Mouse (Mus musculus) liver, embryonic 13.5 days (tissue): ENCODE measurements around the gene Eva1c. TPM values are rescaled to one million over a fixed set of nuclear protein-coding genes. Genes with fewer than 3 reads are reported as not detected.

ENCODE experiments used
- ATAC-seq: fragments of 200-750 bp; cut with Nextera tagmentation; 2 replicates; pipeline ENCODE4 v1.8.0; 2017; ENCODE audit warnings: low read depth, mild to moderate bottlenecking, moderate number of reproducible peaks, moderate library complexity
- DNase-seq: peaks from one replicate; pipeline ENCODE4 v3.0.0; 2022
- H3K27ac ChIP-seq: fragments of 300-500 bp; sonication (generic); 2 replicates; pipeline ENCODE4 v1.5.1; 2015; ENCODE audit warnings: moderate library complexity, mild to moderate bottlenecking, inconsistent platforms
- H3K27me3 ChIP-seq: fragments of 300-500 bp; sonication (generic); 2 replicates; pipeline ENCODE4 v1.6.1; 2015; ENCODE audit warnings: mild to moderate bottlenecking, inconsistent platforms
- H3K36me3 ChIP-seq: fragments of 300-500 bp; sonication (generic); 2 replicates; pipeline ENCODE4 v1.6.1; 2015; ENCODE audit warnings: mild to moderate bottlenecking, inconsistent platforms
- H3K4me1 ChIP-seq: fragments of 300-500 bp; sonication (generic); replicated peaks from 2 replicates; pipeline ENCODE4 v1.6.1; 2015; ENCODE audit warnings: inconsistent platforms
- H3K4me2 ChIP-seq: fragments of 300-500 bp; sonication (generic); 2 replicates; pipeline ENCODE4 v1.6.1; 2015; ENCODE audit warnings: inconsistent platforms, mild to moderate bottlenecking, moderate library complexity
- H3K4me3 ChIP-seq: fragments of 300-500 bp; sonication (generic); replicated peaks from 2 replicates; pipeline ENCODE4 v1.5.1; 2015; ENCODE audit warnings: mild to moderate bottlenecking, inconsistent platforms
- H3K9ac ChIP-seq: fragments of 300-500 bp; sonication (generic); 2 replicates; pipeline ENCODE4 v1.6.1; 2015; ENCODE audit warnings: mild to moderate bottlenecking, inconsistent platforms
- H3K9me3 ChIP-seq: fragments of 300-500 bp; sonication (generic); replicated peaks from 2 replicates; pipeline ENCODE4 v1.6.1; 2016; ENCODE audit warnings: inconsistent platforms
- WGBS: fragments of 180-500 bp; shearing (Covaris S2); methylation state at CpG from one replicate; pipeline ENCODE4 v1.1.7; 2015; ENCODE audit not compliant: insufficient replicate concordance; 5-methylcytosine and 5-hydroxymethylcytosine counted together
- polyA plus RNA-seq: library from polyadenylated mRNA; unstranded; fragments of >200 nt; fragmentation: Nextera tagmentation; extraction: Ambion mirVana; gene quantifications from 2 replicates; pipeline ENCODE4 v1.2.1, GENCODE M21; 2015

The Eva1c gene
- 0.25 and 0.31 TPM in 2 replicates for polyA plus RNA-seq

GRCm38 (mm10) chr16:90826457-90826856 lies at the start of gene Eva1c:
Eva1c (plus strand) TSS chr16:90826719.
- H3K4me2 ChIP-seq, result no peak within 1 kb of the TSS
- H3K9ac ChIP-seq, result no peak within 1 kb of the TSS
- no peak within 1 kb of the TSS for H3K4me3 ChIP-seq
- peaks cover 47% of the 10 kb centered on the region for H3K27me3 ChIP-seq
- WGBS, result 56% methylated on average over 7 of the region's 7 CpGs
- no peaks in the 10 kb centered on the region for H3K9me3 ChIP-seq
- no peaks in the 10 kb centered on the region for H3K36me3 ChIP-seq
- H3K27ac ChIP-seq, result no peak within 1 kb of the TSS; the same call in 1 of the 2 replicates
- no peak for ATAC-seq
- DNase-seq, result no peak
- H3K4me1 ChIP-seq, result peaks cover 54% of the 10 kb centered on the region

GRCm38 (mm10) chr16:90779783-90780182 lies 46.7 kb upstream of the Eva1c start:
- 74% methylated on average over 11 of the region's 11 CpGs for WGBS
- DNase-seq (no peak), ATAC-seq (peak; percentile 87)
- Histone ChIP-seq H3K27me3 (no peaks in the 10 kb centered on the region), H3K9me3 (no peaks in the 10 kb centered on the region), H3K9ac (no peak overlapping the region), H3K4me3 (no peak overlapping the region), H3K4me1 (0 out of 2 replicates have a peak, but pooled peaks cover 6% of the 10 kb centered on the region), H3K4me2 (no peak overlapping the region), H3K36me3 (peaks cover 95% of the 10 kb centered on the region), H3K27ac (no peak overlapping the region)

GRCm38 (mm10) chr16:90783302-90783701 lies 43.2 kb upstream of the Eva1c start:
- H3K4me2 ChIP-seq, result no peak overlapping the region
- H3K4me1 ChIP-seq, result 0 out of 2 replicates have a peak, but pooled peaks cover 6% of the 10 kb centered on the region
- no peak overlapping the region for H3K27ac ChIP-seq
- H3K9ac ChIP-seq, result no peak overlapping the region
- peaks cover 93% of the 10 kb centered on the region for H3K36me3 ChIP-seq
- no peaks in the 10 kb centered on the region for H3K9me3 ChIP-seq
- H3K4me3 ChIP-seq, result no peak overlapping the region
- ATAC-seq (no peak), DNase-seq (no peak)
- H3K27me3 ChIP-seq, result no peaks in the 10 kb centered on the region
- 84% methylated on average over 11 of the region's 11 CpGs for WGBS

GRCm38 (mm10) chr16:90785257-90785656 lies 41.3 kb upstream of the Eva1c start:
- H3K9me3 ChIP-seq, result no peaks in the 10 kb centered on the region
- H3K4me2 ChIP-seq, result no peak overlapping the region
- H3K9ac ChIP-seq, result no peak overlapping the region
- no peak for ATAC-seq
- no peak overlapping the region for H3K27ac ChIP-seq
- no peaks in the 10 kb centered on the region for H3K27me3 ChIP-seq
- no peak overlapping the region for H3K4me3 ChIP-seq
- peaks cover 93% of the 10 kb centered on the region for H3K36me3 ChIP-seq
- no peak for DNase-seq
- WGBS, result 81% methylated on average over 4 of the region's 4 CpGs
- H3K4me1 ChIP-seq, result no peaks in the 10 kb centered on the region

- peak; percentile 73 for ATAC-seq
- 75% methylated on average over 6 of the region's 6 CpGs for WGBS
- peaks cover 98% of the 10 kb centered on the region for H3K36me3 ChIP-seq
These were observed 37.9 kb upstream of the Eva1c start for GRCm38 (mm10) chr16:90788580-90788979.

GRCm38 (mm10) chr16:90790946-90791345 lies 35.6 kb upstream of the Eva1c start:
- H3K4me1 ChIP-seq, result no peaks in the 10 kb centered on the region
- H3K27me3 ChIP-seq, result no peaks in the 10 kb centered on the region
- H3K9ac ChIP-seq, result no peak overlapping the region
- H3K36me3 ChIP-seq, result peaks cover 96% of the 10 kb centered on the region
- H3K4me3 ChIP-seq, result no peak overlapping the region
- 76% methylated on average over 6 of the region's 6 CpGs for WGBS
- DNase-seq, result no peak
- no peak overlapping the region for H3K4me2 ChIP-seq
- no peaks in the 10 kb centered on the region for H3K9me3 ChIP-seq
- no peak overlapping the region for H3K27ac ChIP-seq
- no peak for ATAC-seq

More at GRCm38 (mm10) chr16:90788580-90788979, 37.9 kb upstream of the Eva1c start:
- Histone ChIP-seq H3K4me3 (no peak overlapping the region), H3K27ac (no peak overlapping the region), H3K9me3 (no peaks in the 10 kb centered on the region), H3K4me1 (no peaks in the 10 kb centered on the region), H3K4me2 (no peak overlapping the region), H3K9ac (no peak overlapping the region), H3K27me3 (no peaks in the 10 kb centered on the region)
- DNase-seq, result no peak

GRCm38 (mm10) chr16:90792066-90792465 lies 34.5 kb upstream of the Eva1c start:
- no peak for DNase-seq
- no peak overlapping the region for H3K27ac ChIP-seq
- H3K9ac ChIP-seq, result no peak overlapping the region
- H3K9me3 ChIP-seq, result no peaks in the 10 kb centered on the region
- no peak for ATAC-seq
- peaks cover 96% of the 10 kb centered on the region for H3K36me3 ChIP-seq
- no peak overlapping the region for H3K4me2 ChIP-seq
- 84% methylated on average over 5 of the region's 5 CpGs for WGBS
- no peaks in the 10 kb centered on the region for H3K27me3 ChIP-seq
- no peaks in the 10 kb centered on the region for H3K4me1 ChIP-seq
- no peak overlapping the region for H3K4me3 ChIP-seq

- H3K4me2 ChIP-seq, result no peak overlapping the region
- H3K27me3 ChIP-seq, result no peaks in the 10 kb centered on the region
- no peak overlapping the region for H3K9ac ChIP-seq
- H3K27ac ChIP-seq, result no peak overlapping the region
- WGBS, result 81% methylated on average over 3 of the region's 3 CpGs
- H3K4me1 ChIP-seq, result no peaks in the 10 kb centered on the region
- no peak for DNase-seq
- ATAC-seq, result no peak
- H3K9me3 ChIP-seq, result no peaks in the 10 kb centered on the region
- no peak overlapping the region for H3K4me3 ChIP-seq
- peaks cover 96% of the 10 kb centered on the region for H3K36me3 ChIP-seq
These were observed 34.0 kb upstream of the Eva1c start for GRCm38 (mm10) chr16:90792500-90792899.

GRCm38 (mm10) chr16:90794708-90795107 lies 31.8 kb upstream of the Eva1c start:
- DNase-seq (no peak), ATAC-seq (no peak)
- Histone ChIP-seq H3K4me3 (no peak overlapping the region), H3K4me2 (no peak overlapping the region), H3K9ac (no peak overlapping the region), H3K9me3 (no peaks in the 10 kb centered on the region), H3K27ac (no peak overlapping the region), H3K27me3 (no peaks in the 10 kb centered on the region), H3K36me3 (peaks cover 92% of the 10 kb centered on the region), H3K4me1 (no peaks in the 10 kb centered on the region)

GRCm38 (mm10) chr16:90798446-90798845 lies 28.1 kb upstream of the Eva1c start:
- Histone ChIP-seq H3K27me3 (no peaks in the 10 kb centered on the region), H3K9ac (no peak overlapping the region), H3K27ac (no peak overlapping the region), H3K4me3 (no peak overlapping the region), H3K4me1 (no peaks in the 10 kb centered on the region), H3K36me3 (peaks cover 80% of the 10 kb centered on the region), H3K9me3 (no peaks in the 10 kb centered on the region), H3K4me2 (no peak overlapping the region)
- ATAC-seq, result no peak
- no peak for DNase-seq
- 83% methylated on average over 8 of the region's 8 CpGs for WGBS

GRCm38 (mm10) chr16:90798848-90799247 lies 27.7 kb upstream of the Eva1c start:
- 79% methylated on average over 5 of the region's 5 CpGs for WGBS
- Histone ChIP-seq H3K27ac (no peak overlapping the region), H3K9ac (no peak overlapping the region), H3K4me3 (no peak overlapping the region), H3K4me1 (no peaks in the 10 kb centered on the region), H3K27me3 (no peaks in the 10 kb centered on the region), H3K9me3 (no peaks in the 10 kb centered on the region), H3K36me3 (peaks cover 81% of the 10 kb centered on the region), H3K4me2 (no peak overlapping the region)
- DNase-seq (no peak), ATAC-seq (no peak)

GRCm38 (mm10) chr16:90799840-90800239 lies 26.7 kb upstream of the Eva1c start:
- ATAC-seq (no peak), DNase-seq (no peak)
- no peak overlapping the region for H3K4me3 ChIP-seq
- 85% methylated on average over 10 of the region's 10 CpGs for WGBS
- no peaks in the 10 kb centered on the region for H3K4me1 ChIP-seq
- H3K4me2 ChIP-seq, result no peak overlapping the region
- H3K27ac ChIP-seq, result no peak overlapping the region
- H3K9me3 ChIP-seq, result no peaks in the 10 kb centered on the region
- H3K9ac ChIP-seq, result no peak overlapping the region
- H3K27me3 ChIP-seq, result no peaks in the 10 kb centered on the region
- H3K36me3 ChIP-seq, result peaks cover 83% of the 10 kb centered on the region
